ENCODE assay signal across 7 mouse cellular contexts in the genomic region with DNA sequence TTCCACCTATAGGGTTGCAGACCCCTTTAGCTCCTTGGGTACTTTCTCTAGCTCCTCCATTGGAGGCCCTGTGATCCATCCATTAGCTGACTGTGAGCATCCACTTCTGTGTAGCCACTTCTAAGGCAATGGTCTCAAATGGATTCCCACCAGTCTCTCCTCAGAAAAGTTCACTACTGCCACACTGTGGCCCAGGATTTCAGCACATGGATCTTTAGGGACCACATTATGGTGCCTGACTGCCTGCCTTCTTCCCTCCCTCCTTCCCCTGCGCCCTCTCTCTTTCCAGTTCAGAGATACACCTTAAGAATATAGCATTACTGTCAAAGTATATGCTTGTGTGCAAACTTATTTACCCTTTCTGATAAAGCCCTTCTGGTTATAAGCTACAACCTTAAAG.
DNase-seq lines count a peak whose midpoint lies in the region; ATAC-seq and TF ChIP-seq lines count a peak whose summit lies in the region.

No protein-coding gene starts in this region.

- H3K4me3 ChIP-seq in embryonic fibroblast, embryonic 13.5 days (ENCODE audit: insufficient read depth, low read length) = no peak overlapping the region

- no peaks in the 10 kb centered on the region for H3K4me1 ChIP-seq in embryonic fibroblast, embryonic 13.5 days (ENCODE audit: control insufficient read depth, insufficient read depth, low read length)

- no peak for ATAC-seq in monocyte, adult 5-6 weeks (replicated peaks; ENCODE audit: insufficient number of reproducible peaks, low FRiP score, low TSS enrichment, poor library complexity, severe bottlenecking)

- no peak overlapping the region for H3K27ac ChIP-seq in embryonic fibroblast, embryonic 13.5 days (ENCODE audit: insufficient read depth, low read length)

- no peak for TF ChIP-seq POLR2A in embryonic fibroblast, embryonic 13.5 days (IDR thresholded peaks at IDR 0.05; ENCODE audit: low read depth, low read length)

- TF ChIP-seq CTCF in embryonic fibroblast, embryonic 13.5 days (IDR thresholded peaks at IDR 0.05; ENCODE audit: borderline replicate concordance, insufficient read depth, low read length) = peak; percentile 17; the same call in 1 of the 2 replicates

- peak; percentile 44 for DNase-seq in layer of hippocampus, adult 11-12 months (ENCODE audit: low spot score)
- no peak for DNase-seq in layer of hippocampus, adult 9-10 months (ENCODE audit: low spot score)
- peak; percentile 51 for DNase-seq in adrenal gland, postnatal 14 days
- DNase-seq in lung, postnatal 36 days = peak; percentile 5
- DNase-seq in thymus, postnatal 0 days (ENCODE audit: low spot score) = no peak

Comparison
In these comparisons a context has a peak if more than half of its experiments do, and no peak if none do; other contexts are left out.
1. DNase-seq: peak in layer of hippocampus, adult 11-12 months (single experiment), adrenal gland, postnatal 14 days (single experiment) and lung, postnatal 36 days (single experiment); none in layer of hippocampus, adult 9-10 months (single experiment) and thymus, postnatal 0 days (single experiment).